Mouse (Mus musculus) heart, postnatal 0 days (tissue): ENCODE measurements around the gene Ercc1. TPM values are rescaled to one million over a fixed set of nuclear protein-coding genes. Genes with fewer than 3 reads are reported as not detected.
A peak's percentile ranks its signal among the peaks of the same experiment; 100 is the strongest.

Experiments used
- ATAC-seq: fragments of 200-750 bp; cut with Nextera tagmentation; 2 replicates; pipeline ENCODE4 v1.8.0; 2017; ENCODE audit warnings: low read depth, moderate number of reproducible peaks, moderate library complexity; ENCODE audit not compliant: insufficient read depth
- DNase-seq: peaks from one replicate; pipeline ENCODE4 v3.0.0-alpha.2; 2016; ENCODE audit warnings: low spot score
- H3K27ac ChIP-seq: fragments of 300-500 bp; sonication (generic); 2 replicates; pipeline ENCODE4 v1.5.1; 2014; ENCODE audit warnings: low read depth, mild to moderate bottlenecking
- H3K27me3 ChIP-seq: fragments of 300-500 bp; sonication (generic); 2 replicates; pipeline ENCODE4 v1.6.1; 2014; ENCODE audit warnings: low read length, mixed read lengths; ENCODE audit not compliant: control insufficient read depth, insufficient read depth
- H3K36me3 ChIP-seq: fragments of 300-500 bp; sonication (generic); replicated peaks from 2 replicates; pipeline ENCODE4 v1.6.1; 2014; ENCODE audit warnings: low read length, mixed read lengths; ENCODE audit not compliant: control insufficient read depth, insufficient read depth
- H3K4me1 ChIP-seq: fragments of 300-500 bp; sonication (generic); 2 replicates; pipeline ENCODE4 v1.6.1; 2014; ENCODE audit warnings: antibody characterized with exemption; ENCODE audit not compliant: control insufficient read depth, insufficient read depth
- H3K4me2 ChIP-seq: fragments of 300-500 bp; sonication (generic); 2 replicates; pipeline ENCODE4 v1.6.1; 2014; ENCODE audit warnings: low read depth, mild to moderate bottlenecking, low read length, moderate library complexity
- H3K4me3 ChIP-seq: fragments of 300-500 bp; sonication (generic); 2 replicates; pipeline ENCODE4 v1.5.1; 2014; ENCODE audit warnings: low read depth, low read length
- H3K9ac ChIP-seq: fragments of 300-500 bp; sonication (generic); replicated peaks from 2 replicates; pipeline ENCODE4 v1.6.1; 2014; ENCODE audit warnings: low read depth, low read length, mixed read lengths
- H3K9me3 ChIP-seq: fragments of 300-500 bp; sonication (generic); replicated peaks from 2 replicates; pipeline ENCODE4 v1.6.1; 2016; ENCODE audit warnings: low read length; ENCODE audit not compliant: control insufficient read depth
- CTCF ChIP-seq: IDR thresholded peaks from 2 replicates; pipeline ENCODE4 v1.5.1; 2016; ENCODE audit warnings: antibody characterized with exemption, control low read depth, low read depth
- EP300 ChIP-seq: IDR thresholded peaks from 2 replicates; pipeline ENCODE4 v1.6.1; 2016; ENCODE audit warnings: antibody characterized with exemption, low read depth
- WGBS: fragments of 180-500 bp; shearing (Covaris S2); extraction: QIAGEN DNeasy Blood & Tissue Kit; methylation state at CpG from one replicate; pipeline ENCODE4 v1.1.7; 2014; 5-methylcytosine and 5-hydroxymethylcytosine counted together
- polyA plus RNA-seq: library from polyadenylated mRNA; unstranded; fragments of >200 nt; fragmentation: Nextera tagmentation; extraction: Ambion mirVana; gene quantifications from 2 replicates; pipeline ENCODE4 v1.2.1, GENCODE M21; 2015
- total RNA-seq: library from RNA; depleted of rRNA; stranded (reverse); fragments of >200 nt; gene quantifications from 2 replicates; pipeline ENCODE4 v1.2.3, GENCODE M21; 2014; ENCODE audit warnings: low replicate concordance

The Ercc1 gene
- total and polyA plus RNA-seq, 2 experiments from 2014 or later = 26.2 to 55.2 TPM

- peak; percentile 90 for TF ChIP-seq CTCF
- TF ChIP-seq EP300 = peak; percentile 76; the same call in 1 of the 2 replicates
- Histone ChIP-seq H3K36me3 (no peaks in the 10 kb centered on the region), H3K27ac (0 out of 2 replicates have a peak overlapping the region, but pooled peaks have one; percentile 21), H3K4me3 (peak overlapping the region; percentile 47), H3K27me3 (peaks cover 22% of the 10 kb centered on the region), H3K9ac (peak overlapping the region; percentile 48; the same call in 1 of the 2 replicates), H3K4me1 (peaks cover 14% of the 10 kb centered on the region; the same call in 1 of the 2 replicates), H3K4me2 (peak overlapping the region; percentile 50), H3K9me3 (no peaks in the 10 kb centered on the region)
- ATAC-seq = peak; percentile 58
- under 1% methylated on average over 29 of the region's 29 CpGs for WGBS
- DNase-seq = peak; percentile 65
Measured at GRCm38 (mm10) chr7:19300501-19301421, 43.8 kb upstream of the Ercc1 start.

- ATAC-seq = no peak
- peak overlapping the region; percentile 48; the same call in 1 of the 2 replicates for H3K9ac ChIP-seq
- 14% methylated on average over 16 of the region's 16 CpGs for WGBS
Measured at GRCm38 (mm10) chr7:19301461-19302263, 42.9 kb upstream of the Ercc1 start.

GRCm38 (mm10) chr7:19302264-19303045, 42.1 kb upstream of the Ercc1 start:
- TF ChIP-seq CTCF (no peak), EP300 (no peak)
- no peaks in the 10 kb centered on the region for H3K9me3 ChIP-seq
- no peak overlapping the region for H3K9ac ChIP-seq
- no peak for DNase-seq
- H3K27me3 ChIP-seq = peaks cover 32% of the 10 kb centered on the region
- no peak for ATAC-seq
- 52% methylated on average over 13 of the region's 13 CpGs for WGBS
- no peaks in the 10 kb centered on the region for H3K36me3 ChIP-seq
- H3K27ac ChIP-seq = no peak overlapping the region
- H3K4me3 ChIP-seq = no peak overlapping the region
- no peak overlapping the region for H3K4me2 ChIP-seq
- peaks cover 14% of the 10 kb centered on the region; the same call in 1 of the 2 replicates for H3K4me1 ChIP-seq

More at GRCm38 (mm10) chr7:19301461-19302263, 42.9 kb upstream of the Ercc1 start:
- H3K9me3 ChIP-seq = no peaks in the 10 kb centered on the region
- DNase-seq = no peak
- H3K27ac ChIP-seq = no peak overlapping the region
- peak overlapping the region; percentile 50 for H3K4me2 ChIP-seq
- peaks cover 31% of the 10 kb centered on the region for H3K27me3 ChIP-seq
- H3K4me1 ChIP-seq = peaks cover 14% of the 10 kb centered on the region; the same call in 1 of the 2 replicates
- no peak for TF ChIP-seq EP300
- TF ChIP-seq CTCF = no peak
- peak overlapping the region; percentile 47; the same call in 1 of the 2 replicates for H3K4me3 ChIP-seq
- H3K36me3 ChIP-seq = no peaks in the 10 kb centered on the region

- TF ChIP-seq EP300 = no peak
- no peak for TF ChIP-seq CTCF
- Histone ChIP-seq H3K9me3 (no peaks in the 10 kb centered on the region), H3K4me1 (peaks cover 14% of the 10 kb centered on the region; the same call in 1 of the 2 replicates), H3K4me2 (no peak overlapping the region), H3K36me3 (no peaks in the 10 kb centered on the region), H3K9ac (no peak overlapping the region), H3K27ac (no peak overlapping the region), H3K4me3 (no peak overlapping the region), H3K27me3 (peaks cover 32% of the 10 kb centered on the region)
- WGBS = 86% methylated on average over 12 of the region's 12 CpGs
- DNase-seq = no peak
- no peak for ATAC-seq
Measured at GRCm38 (mm10) chr7:19303046-19303305, 41.6 kb upstream of the Ercc1 start.

- Histone ChIP-seq H3K4me1 (peaks cover 14% of the 10 kb centered on the region; the same call in 1 of the 2 replicates), H3K4me3 (peak overlapping the region; percentile 43; the same call in 1 of the 2 replicates), H3K27ac (no peak overlapping the region), H3K27me3 (peaks cover 32% of the 10 kb centered on the region), H3K36me3 (no peaks in the 10 kb centered on the region), H3K9ac (no peak overlapping the region), H3K4me2 (peak overlapping the region; percentile 62), H3K9me3 (no peaks in the 10 kb centered on the region)
- no peak for DNase-seq
- 3% methylated on average over 16 of the region's 16 CpGs for WGBS
- peak; percentile 89 for TF ChIP-seq CTCF
- no peak for TF ChIP-seq EP300
- 0 out of 2 replicates have a peak, but pooled peaks have one; percentile 19 for ATAC-seq
Measured at GRCm38 (mm10) chr7:19303770-19304169, 40.8 kb upstream of the Ercc1 start.
